Mouse (Mus musculus): ENCODE results near the gene Eddm3b. TPM values are rescaled to one million over a fixed set of nuclear protein-coding genes. Genes with fewer than 3 reads are reported as not detected.
"Not testable (repeated sequence)": the region's sequence is repeated elsewhere in the genome, so short reads cannot be mapped to it uniquely, and the experiment has no call there.

The Eddm3b gene
- polyA plus RNA-seq, 1 experiment from 2014 or later: not detected

- H3K4me3 ChIP-seq: no peak overlapping the region
- H3K27ac ChIP-seq: no peak overlapping the region
- WGBS: 77% methylated on average over 5 of the region's 5 CpGs
- no peaks in the 10 kb centered on the region for H3K27me3 ChIP-seq (ENCODE audit: insufficient read depth, poor library complexity, severe bottlenecking)
- H3K4me1 ChIP-seq (replicated peaks): peaks cover 6% of the 10 kb centered on the region; the same call in 1 of the 2 replicates
- no peaks in the 10 kb centered on the region for H3K9me3 ChIP-seq
- no peaks in the 10 kb centered on the region for H3K36me3 ChIP-seq
- no peak for DNase-seq (ENCODE audit: low spot score)
Measured at GRCm38 (mm10) chr14:51152249-51152870, 38.1 kb downstream of the Eddm3b start.

- Histone ChIP-seq H3K27me3 (ENCODE audit: insufficient read depth, poor library complexity, severe bottlenecking) (no peaks in the 10 kb centered on the region), H3K27ac (no peak overlapping the region), H3K9me3 (no peaks in the 10 kb centered on the region), H3K4me1 (replicated peaks) (no peaks in the 10 kb centered on the region), H3K36me3 (no peaks in the 10 kb centered on the region), H3K4me3 (no peak overlapping the region)
- 89% methylated on average over 5 of the region's 5 CpGs for WGBS
- DNase-seq (ENCODE audit: low spot score): no peak
Measured at GRCm38 (mm10) chr14:51156056-51156735, 42.0 kb downstream of the Eddm3b start.

GRCm38 (mm10) chr14:51156736-51157068, 42.5 kb downstream of the Eddm3b start:
- Histone ChIP-seq H3K27me3 (ENCODE audit: insufficient read depth, poor library complexity, severe bottlenecking) (no peaks in the 10 kb centered on the region), H3K9me3 (no peaks in the 10 kb centered on the region), H3K4me1 (replicated peaks) (no peaks in the 10 kb centered on the region), H3K4me3 (no peak overlapping the region), H3K27ac (no peak overlapping the region), H3K36me3 (no peaks in the 10 kb centered on the region)
- WGBS: 90% methylated on average over 4 of the region's 4 CpGs
- no peak for DNase-seq (ENCODE audit: low spot score)

- H3K36me3 ChIP-seq: no peaks in the 10 kb centered on the region
- H3K27ac ChIP-seq: no peak overlapping the region
- no peak overlapping the region for H3K4me3 ChIP-seq
- no peak for DNase-seq (ENCODE audit: low spot score)
- no peaks in the 10 kb centered on the region for H3K9me3 ChIP-seq
- H3K4me1 ChIP-seq (replicated peaks): no peaks in the 10 kb centered on the region
- no peaks in the 10 kb centered on the region for H3K27me3 ChIP-seq (ENCODE audit: insufficient read depth, poor library complexity, severe bottlenecking)
- whole genome bisulfite sequencing: 94% methylated on average over 1 of the region's 1 CpGs
Measured at GRCm38 (mm10) chr14:51157072-51157471, 42.8 kb downstream of the Eddm3b start.

GRCm38 (mm10) chr14:51161976-51162375, 47.8 kb downstream of the Eddm3b start, which contains the start of gene Rnase2b:
Gene Rnase2b, plus strand, starts transcription at chr14:51162260.
- not testable (repeated sequence) for H3K36me3 ChIP-seq; H3K27ac ChIP-seq; H3K27me3 ChIP-seq (ENCODE audit: insufficient read depth, poor library complexity, severe bottlenecking); DNase-seq (ENCODE audit: low spot score); H3K4me1 ChIP-seq (replicated peaks); H3K4me3 ChIP-seq; H3K9me3 ChIP-seq
- whole genome bisulfite sequencing: 91% methylated on average over 3 of the region's 3 CpGs

GRCm38 (mm10) chr14:51163323-51163722, 49.1 kb downstream of the Eddm3b start:
- 94% methylated on average over 6 of the region's 6 CpGs for WGBS
- DNase-seq (ENCODE audit: low spot score); H3K27me3 ChIP-seq (ENCODE audit: insufficient read depth, poor library complexity, severe bottlenecking); H3K27ac ChIP-seq; H3K4me3 ChIP-seq; H3K4me1 ChIP-seq (replicated peaks); H3K36me3 ChIP-seq; H3K9me3 ChIP-seq: not testable (repeated sequence)

- Histone ChIP-seq H3K9me3 (no peaks in the 10 kb centered on the region), H3K4me1 (replicated peaks) (no peaks in the 10 kb centered on the region), H3K4me3 (no peak overlapping the region), H3K36me3 (no peaks in the 10 kb centered on the region), H3K27ac (no peak overlapping the region), H3K27me3 (ENCODE audit: insufficient read depth, poor library complexity, severe bottlenecking) (no peaks in the 10 kb centered on the region)
- WGBS: 86% methylated on average over 1 of the region's 1 CpGs
- no peak for DNase-seq (ENCODE audit: low spot score)
Measured at GRCm38 (mm10) chr14:51165435-51165834, 51.2 kb downstream of the Eddm3b start.

- Histone ChIP-seq H3K27ac (no peak overlapping the region), H3K27me3 (ENCODE audit: insufficient read depth, poor library complexity, severe bottlenecking) (no peaks in the 10 kb centered on the region), H3K4me1 (replicated peaks) (no peaks in the 10 kb centered on the region), H3K4me3 (no peak overlapping the region), H3K36me3 (no peaks in the 10 kb centered on the region), H3K9me3 (no peaks in the 10 kb centered on the region)
- no peak for DNase-seq (ENCODE audit: low spot score)
Measured at GRCm38 (mm10) chr14:51166068-51166467, 51.8 kb downstream of the Eddm3b start.

Other genes with a start within 250 kb of the Eddm3b start
- gene Tep1, start 243.9 kb upstream of the Eddm3b start, polyA plus RNA-seq (2016; fragmentation: Nextera tagmentation; extraction: Ambion mirVana): 6.0 and 6.2 TPM in 2 replicates
- gene Klhl33, start 216.9 kb upstream of the Eddm3b start, polyA plus RNA-seq (2016; fragmentation: Nextera tagmentation; extraction: Ambion mirVana): 0.09 and 0.20 TPM in 2 replicates
- gene Osgep, start 189.5 kb upstream of the Eddm3b start, polyA plus RNA-seq (2016; fragmentation: Nextera tagmentation; extraction: Ambion mirVana): 164 and 174 TPM in 2 replicates
- 384 and 423 TPM in 2 replicates for gene Apex1, start 189.5 kb upstream of the Eddm3b start, polyA plus RNA-seq (2016; fragmentation: Nextera tagmentation; extraction: Ambion mirVana)
- gene Pip4p1, start 183.6 kb upstream of the Eddm3b start, polyA plus RNA-seq (2016; fragmentation: Nextera tagmentation; extraction: Ambion mirVana): 59.0 and 63.9 TPM in 2 replicates
- gene Pnp, start 183.3 kb upstream of the Eddm3b start, polyA plus RNA-seq (2016; fragmentation: Nextera tagmentation; extraction: Ambion mirVana): 72.3 and 83.2 TPM in 2 replicates
- gene Gm49342, start 169.9 kb upstream of the Eddm3b start, polyA plus RNA-seq (2016; fragmentation: Nextera tagmentation; extraction: Ambion mirVana): not detected in 2 replicates
- gene Pnp2, start 158.4 kb upstream of the Eddm3b start, polyA plus RNA-seq (2016; fragmentation: Nextera tagmentation; extraction: Ambion mirVana): 0.54 and 0.86 TPM in 2 replicates
- 0.10 TPM in 1 of 2 replicates, not detected in the other for gene Rnase10, start 106.7 kb upstream of the Eddm3b start, polyA plus RNA-seq (2016; fragmentation: Nextera tagmentation; extraction: Ambion mirVana)
- gene Rnase9, start 72.6 kb upstream of the Eddm3b start, polyA plus RNA-seq (2016; fragmentation: Nextera tagmentation; extraction: Ambion mirVana): not detected in 2 replicates
- not detected in 2 replicates for gene Rnase11, start 64.3 kb upstream of the Eddm3b start, polyA plus RNA-seq (2016; fragmentation: Nextera tagmentation; extraction: Ambion mirVana)
- not detected in 2 replicates for gene Rnase12, start 56.8 kb upstream of the Eddm3b start, polyA plus RNA-seq (2016; fragmentation: Nextera tagmentation; extraction: Ambion mirVana)
- gene Olfr750, start 40.0 kb upstream of the Eddm3b start, polyA plus RNA-seq (2016; fragmentation: Nextera tagmentation; extraction: Ambion mirVana): 0.03 TPM in 1 of 2 replicates, not detected in the other
- gene Rnase4, start 23.3 kb upstream of the Eddm3b start, polyA plus RNA-seq (2016; fragmentation: Nextera tagmentation; extraction: Ambion mirVana): 11.5 and 17.5 TPM in 2 replicates
- gene Ang, start 23.3 kb upstream of the Eddm3b start, polyA plus RNA-seq (2016; fragmentation: Nextera tagmentation; extraction: Ambion mirVana): 3.3 and 4.5 TPM in 2 replicates
- gene Rnase6, start 9.5 kb downstream of the Eddm3b start, polyA plus RNA-seq (2016; fragmentation: Nextera tagmentation; extraction: Ambion mirVana): 0.29 TPM in 1 of 2 replicates, not detected in the other
- gene Rnase1, start 32.4 kb downstream of the Eddm3b start, polyA plus RNA-seq (2016; fragmentation: Nextera tagmentation; extraction: Ambion mirVana): 0.27 TPM in 1 of 2 replicates, not detected in the other
- not detected in 2 replicates for gene Rnase2b, start 47.8 kb downstream of the Eddm3b start, polyA plus RNA-seq (2016; fragmentation: Nextera tagmentation; extraction: Ambion mirVana)
- gene Ang2, start 84.7 kb downstream of the Eddm3b start, polyA plus RNA-seq (2016; fragmentation: Nextera tagmentation; extraction: Ambion mirVana): not detected in 2 replicates
- gene Ear14, start 89.0 kb downstream of the Eddm3b start, polyA plus RNA-seq (2016; fragmentation: Nextera tagmentation; extraction: Ambion mirVana): not detected in 2 replicates
- gene Rnase2a, start 141.7 kb downstream of the Eddm3b start, polyA plus RNA-seq (2016; fragmentation: Nextera tagmentation; extraction: Ambion mirVana): not detected in 2 replicates
- not detected in 2 replicates for gene Gm7247, start 247.3 kb downstream of the Eddm3b start, polyA plus RNA-seq (2016; fragmentation: Nextera tagmentation; extraction: Ambion mirVana)